Mouse (Mus musculus): Measurements from ENCODE around the gene Ehd4. TPM values are rescaled to one million over a fixed set of nuclear protein-coding genes. Genes with fewer than 3 reads are reported as not detected.

The Ehd4 gene
- polyA plus RNA-seq, 1 experiment from 2014 or later: 67.6 TPM

GRCm38 (mm10) chr2:120111172-120111571 is 43.2 kb downstream of the Ehd4 start:
- no peak for DNase-seq (ENCODE audit: low spot score)
- TF ChIP-seq CTCF (IDR thresholded peaks at IDR 0.05; ENCODE audit: low read depth): no peak

GRCm38 (mm10) chr2:120108077-120108476 is 46.3 kb downstream of the Ehd4 start:
- TF ChIP-seq CTCF (IDR thresholded peaks at IDR 0.05; ENCODE audit: low read depth): no peak
- ATAC-seq (replicated peaks; ENCODE audit: low FRiP score, low read depth) (no peak), DNase-seq (ENCODE audit: low spot score) (no peak)
- H3K4me1 ChIP-seq (replicated peaks; ENCODE audit: insufficient read depth, low read length): no peaks in the 10 kb centered on the region; the same call in 1 of the 2 replicates
- WGBS: 80% methylated on average over 4 of the region's 4 CpGs
- H3K36me3 ChIP-seq (ENCODE audit: insufficient read depth, low read length): no peaks in the 10 kb centered on the region
- H3K4me2 ChIP-seq (ENCODE audit: low read length): no peak overlapping the region
- H3K4me3 ChIP-seq (replicated peaks; ENCODE audit: low read depth, low read length): no peak overlapping the region
- H3K9me3 ChIP-seq (replicated peaks; ENCODE audit: low read length): no peaks in the 10 kb centered on the region
- no peak overlapping the region for H3K9ac ChIP-seq (ENCODE audit: low read depth, low read length)
- H3K27me3 ChIP-seq (ENCODE audit: insufficient read depth, low read length): no peaks in the 10 kb centered on the region
- no peak overlapping the region for H3K27ac ChIP-seq

More at GRCm38 (mm10) chr2:120111172-120111571, 43.2 kb downstream of the Ehd4 start:
- no peak overlapping the region for H3K9ac ChIP-seq (ENCODE audit: low read depth, low read length)
- H3K4me2 ChIP-seq (ENCODE audit: low read length): no peak overlapping the region
- no peak overlapping the region for H3K4me3 ChIP-seq (replicated peaks; ENCODE audit: low read depth, low read length)
- 56% methylated on average over 3 of the region's 3 CpGs for WGBS
- H3K27me3 ChIP-seq (ENCODE audit: insufficient read depth, low read length): no peaks in the 10 kb centered on the region
- ATAC-seq (replicated peaks; ENCODE audit: low FRiP score, low read depth): no peak
- H3K27ac ChIP-seq: no peak overlapping the region
- H3K9me3 ChIP-seq (replicated peaks; ENCODE audit: low read length): no peaks in the 10 kb centered on the region
- H3K4me1 ChIP-seq (replicated peaks; ENCODE audit: insufficient read depth, low read length): no peaks in the 10 kb centered on the region
- H3K36me3 ChIP-seq (ENCODE audit: insufficient read depth, low read length): no peaks in the 10 kb centered on the region

DNA sequence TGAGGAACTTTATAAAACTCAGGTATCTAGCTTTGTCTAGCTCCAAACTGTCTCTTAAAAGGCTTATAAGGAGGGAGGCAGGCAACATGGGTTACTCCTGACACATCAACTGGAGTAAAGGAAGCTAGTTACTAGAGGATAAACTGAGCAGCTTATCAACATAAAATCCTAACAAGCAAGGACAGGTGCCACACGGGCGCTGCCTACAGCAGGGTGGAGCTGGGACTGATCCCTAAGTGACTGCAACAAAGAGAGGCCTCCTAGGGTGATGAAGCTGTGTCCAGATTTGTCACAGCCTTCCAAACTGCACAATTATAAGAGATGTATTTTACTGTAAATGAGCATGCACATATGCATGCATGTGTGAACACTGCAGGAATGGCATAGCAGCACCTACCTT is 47.0 kb downstream of the Ehd4 start:
- H3K4me1 ChIP-seq (replicated peaks; ENCODE audit: insufficient read depth, low read length): no peaks in the 10 kb centered on the region; the same call in 1 of the 2 replicates
- H3K4me2 ChIP-seq (ENCODE audit: low read length): no peak overlapping the region
- WGBS: 86% methylated on average over 2 of the region's 2 CpGs
- no peaks in the 10 kb centered on the region for H3K9me3 ChIP-seq (replicated peaks; ENCODE audit: low read length)
- no peak overlapping the region for H3K9ac ChIP-seq (ENCODE audit: low read depth, low read length)
- no peak for TF ChIP-seq CTCF (IDR thresholded peaks at IDR 0.05; ENCODE audit: low read depth)
- H3K27me3 ChIP-seq (ENCODE audit: insufficient read depth, low read length): no peaks in the 10 kb centered on the region
- ATAC-seq (replicated peaks; ENCODE audit: low FRiP score, low read depth): no peak
- no peak overlapping the region for H3K27ac ChIP-seq
- no peak overlapping the region for H3K4me3 ChIP-seq (replicated peaks; ENCODE audit: low read depth, low read length)
- DNase-seq (ENCODE audit: low spot score): no peak
- no peaks in the 10 kb centered on the region for H3K36me3 ChIP-seq (ENCODE audit: insufficient read depth, low read length)

- no peaks in the 10 kb centered on the region for H3K36me3 ChIP-seq (ENCODE audit: insufficient read depth, low read length)
- H3K4me2 ChIP-seq (ENCODE audit: low read length): no peak overlapping the region
- 69% methylated on average over 8 of the region's 8 CpGs for WGBS
- ATAC-seq (replicated peaks; ENCODE audit: low FRiP score, low read depth) (no peak), DNase-seq (ENCODE audit: low spot score) (no peak)
- no peak overlapping the region for H3K4me3 ChIP-seq (replicated peaks; ENCODE audit: low read depth, low read length)
- H3K9me3 ChIP-seq (replicated peaks; ENCODE audit: low read length): no peaks in the 10 kb centered on the region
- H3K4me1 ChIP-seq (replicated peaks; ENCODE audit: insufficient read depth, low read length): no peaks in the 10 kb centered on the region; the same call in 1 of the 2 replicates
- no peaks in the 10 kb centered on the region for H3K27me3 ChIP-seq (ENCODE audit: insufficient read depth, low read length)
- no peak overlapping the region for H3K27ac ChIP-seq
- TF ChIP-seq CTCF (IDR thresholded peaks at IDR 0.05; ENCODE audit: low read depth): no peak
- no peak overlapping the region for H3K9ac ChIP-seq (ENCODE audit: low read depth, low read length)
Observed at GRCm38 (mm10) chr2:120106397-120106973, 47.9 kb downstream of the Ehd4 start.

DNA sequence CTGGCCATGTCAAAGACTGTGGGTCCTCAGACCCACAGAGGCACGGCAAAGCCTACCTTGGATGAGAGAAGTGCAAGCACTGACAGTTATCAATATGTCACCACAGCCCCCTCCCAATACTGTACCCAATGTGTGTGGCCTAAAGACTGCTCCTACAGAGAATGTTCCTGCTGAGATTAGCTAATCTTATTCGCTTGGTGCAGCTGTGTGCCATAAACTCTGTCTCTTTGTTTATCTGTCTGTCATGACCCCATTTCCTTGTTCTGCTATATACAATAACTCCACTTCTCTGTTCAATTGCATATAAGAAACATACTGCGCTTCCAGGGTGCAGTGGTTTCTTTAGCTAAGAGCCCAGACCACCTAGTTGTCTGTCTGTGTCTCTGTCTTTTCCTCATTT is 48.5 kb downstream of the Ehd4 start:
- ATAC-seq (replicated peaks; ENCODE audit: low FRiP score, low read depth): no peak
- WGBS: 59% methylated on average over 3 of the region's 3 CpGs

GRCm38 (mm10) chr2:120102881-120103280 is 51.5 kb downstream of the Ehd4 start:
- DNase-seq (ENCODE audit: low spot score) (peak; percentile 85), ATAC-seq (replicated peaks; ENCODE audit: low FRiP score, low read depth) (no peak)

More for the DNA sequence above, 48.5 kb downstream of the Ehd4 start:
- no peak for TF ChIP-seq CTCF (IDR thresholded peaks at IDR 0.05; ENCODE audit: low read depth)
- Histone ChIP-seq H3K4me1 (replicated peaks; ENCODE audit: insufficient read depth, low read length) (no peaks in the 10 kb centered on the region; the same call in 1 of the 2 replicates), H3K4me3 (replicated peaks; ENCODE audit: low read depth, low read length) (no peak overlapping the region), H3K36me3 (ENCODE audit: insufficient read depth, low read length) (no peaks in the 10 kb centered on the region), H3K4me2 (ENCODE audit: low read length) (no peak overlapping the region), H3K9me3 (replicated peaks; ENCODE audit: low read length) (no peaks in the 10 kb centered on the region), H3K27me3 (ENCODE audit: insufficient read depth, low read length) (no peaks in the 10 kb centered on the region), H3K9ac (ENCODE audit: low read depth, low read length) (no peak overlapping the region), H3K27ac (no peak overlapping the region)
- peak; percentile 53 for DNase-seq (ENCODE audit: low spot score)

GRCm38 (mm10) chr2:120102450-120102849 is 52.0 kb downstream of the Ehd4 start:
- Histone ChIP-seq H3K36me3 (ENCODE audit: insufficient read depth, low read length) (no peaks in the 10 kb centered on the region), H3K4me1 (replicated peaks; ENCODE audit: insufficient read depth, low read length) (no peaks in the 10 kb centered on the region; the same call in 1 of the 2 replicates), H3K4me3 (replicated peaks; ENCODE audit: low read depth, low read length) (no peak overlapping the region), H3K9ac (ENCODE audit: low read depth, low read length) (no peak overlapping the region), H3K27ac (no peak overlapping the region), H3K9me3 (replicated peaks; ENCODE audit: low read length) (no peaks in the 10 kb centered on the region), H3K4me2 (ENCODE audit: low read length) (no peak overlapping the region), H3K27me3 (ENCODE audit: insufficient read depth, low read length) (no peaks in the 10 kb centered on the region)
- ATAC-seq (replicated peaks; ENCODE audit: low FRiP score, low read depth) (no peak), DNase-seq (ENCODE audit: low spot score) (no peak)
- no peak for TF ChIP-seq CTCF (IDR thresholded peaks at IDR 0.05; ENCODE audit: low read depth)
- WGBS: 32% methylated on average over 2 of the region's 2 CpGs

More at GRCm38 (mm10) chr2:120102881-120103280, 51.5 kb downstream of the Ehd4 start:
- Histone ChIP-seq H3K27ac (no peak overlapping the region), H3K27me3 (ENCODE audit: insufficient read depth, low read length) (no peaks in the 10 kb centered on the region), H3K9ac (ENCODE audit: low read depth, low read length) (no peak overlapping the region), H3K36me3 (ENCODE audit: insufficient read depth, low read length) (no peaks in the 10 kb centered on the region), H3K4me3 (replicated peaks; ENCODE audit: low read depth, low read length) (no peak overlapping the region), H3K4me2 (ENCODE audit: low read length) (no peak overlapping the region), H3K9me3 (replicated peaks; ENCODE audit: low read length) (no peaks in the 10 kb centered on the region), H3K4me1 (replicated peaks; ENCODE audit: insufficient read depth, low read length) (no peaks in the 10 kb centered on the region; the same call in 1 of the 2 replicates)
- TF ChIP-seq CTCF (IDR thresholded peaks at IDR 0.05; ENCODE audit: low read depth): no peak
- WGBS: 17% methylated on average over 6 of the region's 6 CpGs
